Mouse (Mus musculus) heart, postnatal 4 days (tissue): ENCODE results near the gene Pcdh15. TPM values are rescaled to one million over a fixed set of nuclear protein-coding genes. Genes with fewer than 3 reads are reported as not detected.

ENCODE experiments used
- DNase-seq: peaks from one replicate; pipeline ENCODE4 v3.0.0; 2021
- total RNA-seq, 2 experiments: library from RNA; stranded (reverse); gene quantifications; 2 replicates each; pipeline ENCODE4 v1.2.3; 2021

Pcdh15 gene
- total RNA-seq, 2 experiments from 2014 or later = 0.54 to 0.74 TPM

- no peak for DNase-seq
Measured at GRCm38 (mm10) chr10:74307035-74307434, 1207.9 kb downstream of the Pcdh15 start.

GRCm38 (mm10) chr10:74316091-74316490, 1216.9 kb downstream of the Pcdh15 start:
- no peak for DNase-seq

GRCm38 (mm10) chr10:74335412-74335811, 1236.3 kb downstream of the Pcdh15 start:
- DNase-seq = no peak

GRCm38 (mm10) chr10:74339247-74340160, 1240.4 kb downstream of the Pcdh15 start:
- no peak for DNase-seq

- no peak for DNase-seq
Measured at GRCm38 (mm10) chr10:74359526-74359925, 1260.4 kb downstream of the Pcdh15 start.

GRCm38 (mm10) chr10:74378697-74379096, 1279.6 kb downstream of the Pcdh15 start:
- no peak for DNase-seq

- no peak for DNase-seq
Measured at GRCm38 (mm10) chr10:74379276-74380134, 1280.4 kb downstream of the Pcdh15 start.

GRCm38 (mm10) chr10:74387538-74388499, 1288.7 kb downstream of the Pcdh15 start:
- DNase-seq = no peak

GRCm38 (mm10) chr10:74403111-74403510, 1304.0 kb downstream of the Pcdh15 start:
- DNase-seq = no peak

- no peak for DNase-seq
Measured at GRCm38 (mm10) chr10:74414021-74414420, 1314.9 kb downstream of the Pcdh15 start.

- no peak for DNase-seq
Measured at GRCm38 (mm10) chr10:74414945-74415344, 1315.8 kb downstream of the Pcdh15 start.

- no peak for DNase-seq
Measured at GRCm38 (mm10) chr10:74415359-74415758, 1316.2 kb downstream of the Pcdh15 start.

GRCm38 (mm10) chr10:74415949-74416348, 1316.8 kb downstream of the Pcdh15 start:
- DNase-seq = no peak

GRCm38 (mm10) chr10:74450069-74450468, 1350.9 kb downstream of the Pcdh15 start:
- DNase-seq = no peak

- DNase-seq = no peak
Measured at GRCm38 (mm10) chr10:74463972-74464371, 1364.8 kb downstream of the Pcdh15 start.

- DNase-seq = no peak
Measured at GRCm38 (mm10) chr10:74480779-74481178, 1381.6 kb downstream of the Pcdh15 start.

GRCm38 (mm10) chr10:74512315-74512714, 1413.2 kb downstream of the Pcdh15 start:
- no peak for DNase-seq

- no peak for DNase-seq
Measured at GRCm38 (mm10) chr10:74513743-74514142, 1414.6 kb downstream of the Pcdh15 start.

GRCm38 (mm10) chr10:74538371-74538770, 1439.2 kb downstream of the Pcdh15 start:
- no peak for DNase-seq

- DNase-seq = no peak
Measured at GRCm38 (mm10) chr10:74555326-74555725, 1456.2 kb downstream of the Pcdh15 start.

- no peak for DNase-seq
Measured at GRCm38 (mm10) chr10:74569603-74570002, 1470.5 kb downstream of the Pcdh15 start.

- no peak for DNase-seq
Measured at GRCm38 (mm10) chr10:74579924-74580323, 1480.8 kb downstream of the Pcdh15 start.
